Mouse (Mus musculus) spleen, adult 2 months (tissue): ENCODE results near the gene Rbm45.

Experiments
- CTCF ChIP-seq: fragments of 200-500 bp; IDR thresholded peaks from 2 replicates; pipeline ENCODE4 v1.5.1; 2011; ENCODE audit warnings: mild to moderate bottlenecking, inconsistent platforms; ENCODE audit not compliant: insufficient read depth, insufficient read length, insufficient replicate concordance; ENCODE audit errors: extremely low read depth
- POLR2A ChIP-seq: fragments of 200-500 bp; IDR thresholded peaks from 2 replicates; pipeline ENCODE4 v1.6.1; 2011; ENCODE audit warnings: low read depth, low read length, inconsistent platforms

DNA sequence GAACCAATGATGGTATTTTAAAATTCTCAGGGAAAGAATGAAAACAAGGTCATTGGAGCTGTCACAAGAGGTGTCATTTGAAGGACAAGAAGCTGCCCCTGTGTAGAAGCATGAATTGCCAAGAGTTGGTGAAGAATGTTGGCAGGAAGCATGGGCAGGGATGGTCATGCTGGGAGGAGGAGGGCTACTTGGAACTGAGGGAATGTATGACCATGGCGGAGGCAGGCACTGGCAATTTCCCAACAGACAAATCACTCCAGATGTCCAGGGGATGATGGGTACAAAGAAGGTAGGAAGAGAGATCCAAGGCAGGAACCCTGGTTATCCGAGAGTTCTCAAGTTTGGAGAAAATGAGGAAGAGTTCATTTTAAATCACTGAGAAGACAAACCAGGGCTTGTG, 40.2 kb downstream of the Rbm45 start:
- TF ChIP-seq CTCF = no peak
- TF ChIP-seq POLR2A = no peak
